Mouse (Mus musculus): ENCODE results near the gene Rps27.

DNA sequence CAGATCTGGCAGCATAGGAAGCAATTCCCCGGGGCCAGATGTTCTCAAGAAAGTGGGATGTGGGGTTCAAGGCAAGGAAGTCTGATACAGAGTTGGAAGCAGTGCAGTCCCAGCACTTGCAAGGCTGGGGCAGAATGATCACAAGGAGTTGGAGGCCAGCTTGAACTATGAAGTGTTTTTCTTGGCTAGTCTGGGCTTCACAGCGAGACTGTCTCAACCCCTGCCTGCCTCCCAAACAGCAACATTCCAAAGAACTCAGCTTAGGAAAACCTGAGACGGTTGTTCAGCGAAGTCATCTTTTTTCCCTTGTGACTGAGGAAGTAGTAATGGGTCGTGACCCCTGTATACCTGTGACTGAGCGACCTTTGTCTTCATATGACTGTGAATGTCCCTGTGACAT, 37.3 kb upstream of the Rps27 start:
- TF ChIP-seq CTCF (IDR thresholded peaks at IDR 0.05; ENCODE audit: low read depth, low read length) (no peak), GATA1 (IDR thresholded peaks at IDR 0.05; ENCODE audit: borderline replicate concordance, low read length) (no peak)

Measured in G1E (cell line).